Mouse (Mus musculus) neural tube, embryonic 11.5 days (tissue): ENCODE data around the gene B020011L13Rik. TPM values are rescaled to one million over a fixed set of nuclear protein-coding genes. Genes with fewer than 3 reads are reported as not detected.
"Not testable (repeated sequence)": the region's sequence is repeated elsewhere in the genome, so short reads cannot be mapped to it uniquely, and the experiment has no call there.

ENCODE experiments used
- ATAC-seq: fragments of 200-750 bp; cut with Nextera tagmentation; 2 replicates; pipeline ENCODE4 v1.8.0; 2017; ENCODE audit warnings: moderate number of reproducible peaks, mild to moderate bottlenecking, moderate TSS enrichment, moderate library complexity; ENCODE audit not compliant: insufficient read depth, low FRiP score, low TSS enrichment
- DNase-seq: peaks from one replicate; pipeline ENCODE4 v3.0.0-alpha.2; 2015; ENCODE audit warnings: low spot score
- H3K27ac ChIP-seq: fragments of 300-500 bp; sonication (generic); 2 replicates; pipeline ENCODE4 v1.5.1; 2014; ENCODE audit warnings: low read depth, mild to moderate bottlenecking, low read length
- H3K27me3 ChIP-seq: fragments of 300-500 bp; sonication (generic); 2 replicates; pipeline ENCODE4 v1.6.1; 2014; ENCODE audit warnings: mild to moderate bottlenecking, low read length, mixed read lengths; ENCODE audit not compliant: control insufficient read depth, insufficient read depth
- H3K36me3 ChIP-seq: fragments of 300-500 bp; sonication (generic); 2 replicates; pipeline ENCODE4 v1.6.1; 2014; ENCODE audit warnings: mild to moderate bottlenecking, low read length, moderate library complexity, mixed read lengths; ENCODE audit not compliant: control insufficient read depth, insufficient read depth
- H3K4me1 ChIP-seq: fragments of 300-500 bp; sonication (generic); 2 replicates; pipeline ENCODE4 v1.6.1; 2014; ENCODE audit warnings: low read length, mixed read lengths; ENCODE audit not compliant: control insufficient read depth, insufficient read depth
- H3K4me2 ChIP-seq: fragments of 300-500 bp; sonication (generic); 2 replicates; pipeline ENCODE4 v1.6.1; 2014; ENCODE audit warnings: low read depth, mild to moderate bottlenecking, moderate library complexity
- H3K4me3 ChIP-seq: fragments of 300-500 bp; sonication (generic); 2 replicates; pipeline ENCODE4 v1.5.1; 2014; ENCODE audit warnings: low read depth, low read length
- H3K9ac ChIP-seq: fragments of 300-500 bp; sonication (generic); 2 replicates; pipeline ENCODE4 v1.6.1; 2014; ENCODE audit warnings: mild to moderate bottlenecking, low read length
- H3K9me3 ChIP-seq: fragments of 300-500 bp; sonication (generic); 2 replicates; pipeline ENCODE4 v1.6.1; 2016; ENCODE audit warnings: low read length; ENCODE audit not compliant: control insufficient read depth
- WGBS: fragments of 180-500 bp; shearing (Covaris S2); extraction: QIAGEN DNeasy Blood & Tissue Kit; methylation state at CpG from one replicate; pipeline ENCODE4 v1.1.7; 2014; 5-methylcytosine and 5-hydroxymethylcytosine counted together
- polyA plus RNA-seq: library from polyadenylated mRNA; unstranded; fragments of >200 nt; fragmentation: Nextera tagmentation; extraction: Ambion mirVana; gene quantifications from 2 replicates; pipeline ENCODE4 v1.2.1, GENCODE M21; 2014

B020011L13Rik gene
- polyA plus RNA-seq, result not detected in 2 replicates

GRCm38 (mm10) chr1:117780833-117781232, at the start of gene B020011L13Rik:
Gene B020011L13Rik (plus strand): TSS chr1:117781133.
- H3K36me3 ChIP-seq, H3K4me2 ChIP-seq, H3K9me3 ChIP-seq, H3K4me3 ChIP-seq, H3K9ac ChIP-seq, DNase-seq, H3K4me1 ChIP-seq, H3K27me3 ChIP-seq, ATAC-seq, H3K27ac ChIP-seq: not testable (repeated sequence)
- WGBS, result 72% methylated on average over 3 of the region's 3 CpGs

DNA sequence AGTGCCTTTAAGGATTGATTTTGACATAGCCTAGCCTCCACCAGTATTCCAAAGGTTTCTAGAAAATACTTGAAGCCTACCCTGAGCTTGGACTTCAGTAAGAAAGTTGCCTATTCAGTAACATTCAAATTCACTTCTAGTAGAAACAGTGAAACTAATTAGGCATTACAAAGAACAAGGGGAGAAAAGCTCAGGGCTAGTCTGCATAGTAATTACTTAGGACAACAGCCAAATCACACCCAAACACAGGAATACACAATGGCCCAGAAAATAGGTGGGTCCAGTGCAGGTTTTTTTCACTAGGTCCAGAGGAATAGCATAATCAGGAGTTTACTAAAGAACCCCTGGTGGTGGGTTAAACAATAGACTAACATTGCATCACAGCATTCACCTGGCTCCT, 35.3 kb downstream of the B020011L13Rik start:
- H3K9ac ChIP-seq, H3K4me1 ChIP-seq, DNase-seq, H3K4me2 ChIP-seq, H3K27ac ChIP-seq, H3K9me3 ChIP-seq, ATAC-seq, H3K27me3 ChIP-seq, H3K4me3 ChIP-seq, H3K36me3 ChIP-seq: not testable (repeated sequence)

DNA sequence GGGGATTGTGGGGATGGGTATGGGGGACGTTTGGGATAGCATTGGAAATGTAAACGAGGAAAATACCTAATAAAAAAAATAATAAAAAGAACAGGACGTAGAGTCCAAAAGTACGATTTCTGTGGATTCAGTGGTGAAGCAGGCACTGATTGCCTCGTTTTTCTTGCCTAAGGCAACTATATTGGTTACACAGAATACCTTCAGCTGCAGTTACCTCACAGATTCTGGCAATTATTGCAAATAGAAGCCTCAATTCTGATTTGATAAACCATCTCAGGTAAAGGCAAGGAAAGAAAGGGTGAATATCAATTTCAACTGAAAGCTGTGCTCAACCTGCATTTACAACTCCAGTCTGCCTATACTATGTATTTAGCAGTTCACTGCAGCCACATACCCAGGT, 48.8 kb downstream of the B020011L13Rik start, which contains the start of gene Gm28360:
Gene Gm28360 (plus strand): TSS at position 301 of the 400 bp plus-strand sequence.
- H3K27ac ChIP-seq, H3K4me3 ChIP-seq, H3K9ac ChIP-seq, DNase-seq, H3K36me3 ChIP-seq, H3K4me2 ChIP-seq, H3K27me3 ChIP-seq, H3K4me1 ChIP-seq, H3K9me3 ChIP-seq, ATAC-seq: not testable (repeated sequence)
- 74% methylated on average over 5 of the region's 5 CpGs for WGBS

DNA sequence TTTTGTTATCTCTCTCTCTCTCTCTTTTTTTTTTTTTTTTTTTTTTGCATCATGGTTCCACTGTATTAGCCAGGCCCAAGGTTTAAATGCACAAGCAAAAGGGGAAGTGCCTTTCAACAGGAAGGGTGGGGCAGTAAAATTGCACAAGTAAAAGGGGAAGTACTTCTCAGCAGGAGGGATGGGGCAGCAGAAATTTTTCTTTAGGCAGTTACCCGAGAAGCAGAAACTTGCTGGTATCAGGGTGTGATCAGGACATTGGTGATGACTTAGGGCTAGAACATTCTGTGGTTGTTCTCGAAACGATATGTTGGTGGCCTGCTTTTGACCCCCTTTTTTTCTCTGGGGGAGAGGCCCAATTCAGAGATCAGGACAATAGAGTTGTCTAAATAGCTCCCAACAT, 70.8 kb downstream of the B020011L13Rik start:
- 90% methylated on average over 3 of the region's 3 CpGs for WGBS
- not testable (repeated sequence) for H3K4me2 ChIP-seq, DNase-seq

More for the DNA sequence above, 70.8 kb downstream of the B020011L13Rik start:
- H3K27ac ChIP-seq, H3K4me3 ChIP-seq, H3K4me1 ChIP-seq, H3K9ac ChIP-seq, H3K9me3 ChIP-seq, H3K27me3 ChIP-seq, ATAC-seq, H3K36me3 ChIP-seq: not testable (repeated sequence)

Other genes starting within 250 kb of the B020011L13Rik start
- not detected in 2 replicates for gene Gm28363, start 84.0 kb upstream of the B020011L13Rik start, polyA plus RNA-seq
- gene Gm28360, start 48.9 kb downstream of the B020011L13Rik start, polyA plus RNA-seq, result not detected in 2 replicates
- gene Gm28168, start 146.9 kb downstream of the B020011L13Rik start, polyA plus RNA-seq, result not detected in 2 replicates
- gene Gm7145, start 184.8 kb downstream of the B020011L13Rik start, polyA plus RNA-seq, result not detected in 2 replicates